Mouse (Mus musculus): Measurements from ENCODE around the gene Zfp819. TPM values are rescaled to one million over a fixed set of nuclear protein-coding genes. Genes with fewer than 3 reads are reported as not detected.

Gene Zfp819
- polyA plus RNA-seq, 1 experiment from 2014 or later: 0.24 TPM

DNA sequence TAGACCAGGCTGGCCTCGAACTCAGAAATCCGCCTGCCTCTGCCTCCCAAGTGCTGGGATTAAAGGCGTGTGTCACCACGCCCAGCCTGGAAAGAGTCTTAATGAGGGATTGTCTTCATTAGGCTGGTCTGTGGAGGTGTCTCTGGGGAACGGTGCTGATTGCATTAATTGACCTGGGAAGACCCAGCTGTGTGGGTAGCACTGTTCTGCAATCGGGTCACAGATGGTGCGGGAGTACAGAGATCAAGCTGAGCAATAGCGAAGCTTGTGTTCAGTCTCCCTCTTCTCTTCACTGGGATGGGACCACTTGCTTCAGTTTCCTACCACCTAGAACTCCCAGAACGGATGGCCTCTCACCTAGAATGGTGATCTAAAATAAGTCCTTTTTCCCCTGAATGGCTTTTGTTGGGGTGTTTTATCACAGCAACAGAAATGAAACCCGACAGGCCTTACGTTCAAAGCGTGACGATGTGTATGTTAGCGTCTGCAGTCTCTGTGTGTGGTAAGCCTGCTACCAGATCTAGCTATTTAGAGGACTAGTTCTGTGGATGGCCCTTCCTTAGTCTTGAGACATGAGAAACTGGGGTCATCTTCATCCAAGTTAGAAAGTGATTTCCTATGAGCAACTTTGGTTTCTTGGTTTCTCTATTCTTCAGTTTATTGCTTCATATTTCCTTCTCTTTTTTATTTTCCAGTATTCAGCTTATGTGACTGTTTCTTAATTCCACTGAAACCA lies 7.0 kb downstream of the Zfp819 start:
- no peak overlapping the region for H3K4me3 ChIP-seq
- ATAC-seq (ENCODE audit: low FRiP score, low read depth): no peak
- H3K4me2 ChIP-seq (replicated peaks): no peak overlapping the region
- H3K27me3 ChIP-seq: no peaks in the 10 kb centered on the region
- H3K9ac ChIP-seq (replicated peaks): no peak overlapping the region
- H3K36me3 ChIP-seq: no peaks in the 10 kb centered on the region
- no peaks in the 10 kb centered on the region for H3K4me1 ChIP-seq
- 89% methylated on average over 14 of the region's 14 CpGs for whole genome bisulfite sequencing
- no peak overlapping the region for H3K27ac ChIP-seq (replicated peaks)
- H3K9me3 ChIP-seq: no peaks in the 10 kb centered on the region

DNA sequence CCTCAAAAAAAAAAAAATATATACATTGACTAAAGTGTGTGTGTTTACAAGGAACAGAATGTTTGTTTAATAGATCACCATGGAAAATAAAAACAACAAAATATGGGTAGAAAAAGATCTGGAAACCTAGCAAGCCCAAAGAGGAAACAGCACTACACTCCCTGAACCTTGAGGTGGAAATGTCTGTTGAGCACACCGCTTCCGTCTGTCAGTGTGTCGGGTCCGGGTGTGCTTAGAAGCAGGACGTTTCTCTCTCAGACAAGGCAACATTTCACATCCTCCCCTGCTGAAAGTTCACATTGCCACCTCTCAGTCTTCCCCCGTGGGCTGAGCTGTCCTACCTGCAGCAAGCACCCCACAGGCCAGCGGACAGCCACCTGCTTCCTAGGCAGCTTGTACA lies 16.0 kb downstream of the Zfp819 start:
- Histone ChIP-seq H3K9ac (replicated peaks) (no peak overlapping the region), H3K27ac (replicated peaks) (no peak overlapping the region), H3K27me3 (no peaks in the 10 kb centered on the region), H3K4me1 (0 out of 2 replicates have a peak, but pooled peaks cover 6% of the 10 kb centered on the region), H3K4me3 (no peak overlapping the region), H3K36me3 (no peaks in the 10 kb centered on the region), H3K4me2 (replicated peaks) (no peak overlapping the region), H3K9me3 (no peaks in the 10 kb centered on the region)
- no peak for ATAC-seq (ENCODE audit: low FRiP score, low read depth)
- WGBS: 81% methylated on average over 7 of the region's 7 CpGs

DNA sequence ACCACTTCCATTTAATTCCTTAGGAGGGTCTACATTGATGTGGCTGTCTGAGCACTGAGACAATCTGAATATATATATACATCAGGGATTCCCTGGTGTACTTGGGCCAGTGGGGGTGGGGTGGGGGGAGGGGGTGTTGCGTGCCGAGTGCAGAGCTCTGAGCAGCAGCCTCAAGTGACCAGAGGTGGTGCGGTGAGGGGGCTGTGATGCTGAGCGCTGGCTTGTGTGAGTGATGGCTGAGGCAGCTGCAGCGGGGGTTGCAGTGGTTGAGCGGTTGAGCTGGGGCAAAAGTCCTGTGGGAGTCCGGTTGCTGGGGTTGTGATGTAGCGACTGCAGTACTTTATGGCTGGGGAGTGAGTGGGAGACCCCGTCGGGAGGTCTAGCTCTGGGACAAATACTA lies 16.9 kb downstream of the Zfp819 start:
- no peak overlapping the region for H3K27ac ChIP-seq (replicated peaks)
- peak; percentile 54; the same call in 1 of the 2 replicates for ATAC-seq (ENCODE audit: low FRiP score, low read depth)
- WGBS: 17% methylated on average over 10 of the region's 10 CpGs

DNA sequence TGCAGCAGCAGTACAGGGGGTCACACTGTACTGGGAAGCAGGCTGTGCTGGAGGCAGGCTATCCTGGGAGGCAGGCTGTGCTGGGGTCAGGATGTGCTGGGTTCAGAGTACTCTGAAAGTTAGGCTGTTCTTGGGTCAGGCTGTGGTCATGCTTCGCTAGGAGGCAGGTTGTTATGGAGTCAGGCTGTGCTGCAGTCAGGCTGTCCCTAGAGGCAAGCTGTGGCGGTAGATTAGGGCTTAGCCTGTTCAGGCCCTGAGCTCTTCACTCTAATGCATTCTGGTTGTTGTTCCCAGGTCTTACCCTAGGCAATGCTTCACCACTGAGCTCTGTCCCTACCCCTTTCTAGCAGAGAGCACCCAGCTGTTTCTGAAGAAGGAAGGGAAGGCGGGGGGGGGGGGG lies 18.1 kb downstream of the Zfp819 start:
- H3K27ac ChIP-seq (replicated peaks): no peak overlapping the region
- H3K27me3 ChIP-seq: no peaks in the 10 kb centered on the region
- 0 out of 2 replicates have a peak, but pooled peaks cover 6% of the 10 kb centered on the region for H3K4me1 ChIP-seq
- WGBS: 39% methylated on average over 3 of the region's 3 CpGs
- H3K9ac ChIP-seq (replicated peaks): no peak overlapping the region
- no peak overlapping the region for H3K4me3 ChIP-seq
- peak; percentile 60; the same call in 1 of the 2 replicates for ATAC-seq (ENCODE audit: low FRiP score, low read depth)
- H3K36me3 ChIP-seq: no peaks in the 10 kb centered on the region
- H3K4me2 ChIP-seq (replicated peaks): no peak overlapping the region
- no peaks in the 10 kb centered on the region for H3K9me3 ChIP-seq

More for the DNA sequence above, 16.9 kb downstream of the Zfp819 start:
- no peak overlapping the region for H3K4me3 ChIP-seq
- H3K4me2 ChIP-seq (replicated peaks): peak overlapping the region; percentile 32
- H3K36me3 ChIP-seq: no peaks in the 10 kb centered on the region
- H3K9me3 ChIP-seq: no peaks in the 10 kb centered on the region
- no peak overlapping the region for H3K9ac ChIP-seq (replicated peaks)
- H3K27me3 ChIP-seq: no peaks in the 10 kb centered on the region
- 0 out of 2 replicates have a peak, but pooled peaks cover 6% of the 10 kb centered on the region for H3K4me1 ChIP-seq

DNA sequence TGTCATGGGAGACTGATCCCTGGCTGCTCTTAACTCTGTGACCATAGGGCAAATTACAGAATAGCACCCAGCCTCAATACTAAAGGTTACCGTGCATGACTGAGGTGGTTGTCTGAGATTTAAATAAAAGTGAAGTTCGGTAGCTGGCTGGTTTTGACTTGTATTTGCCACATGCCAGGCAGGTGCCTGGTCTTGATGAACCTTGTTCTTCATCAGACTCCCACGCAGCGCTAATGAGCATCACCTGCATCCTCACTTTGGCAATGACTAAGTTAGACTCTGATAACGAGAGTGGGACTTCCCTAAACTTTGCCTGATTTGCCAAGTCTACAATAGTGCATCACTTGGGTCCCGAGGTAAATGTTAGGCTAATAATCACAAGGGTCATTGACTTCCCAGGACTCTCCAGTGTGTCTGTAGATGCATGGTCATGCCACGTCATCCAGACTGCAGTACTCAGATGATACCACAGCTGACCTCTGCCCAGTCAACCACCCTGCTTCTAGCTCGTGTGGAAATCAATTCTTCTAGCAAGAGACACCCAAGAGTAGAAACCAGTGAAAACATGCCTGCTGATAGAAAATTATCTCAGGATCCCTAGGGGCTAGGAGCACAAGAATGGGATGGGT lies 18.9 kb downstream of the Zfp819 start:
- Histone ChIP-seq H3K27me3 (no peaks in the 10 kb centered on the region), H3K9ac (replicated peaks) (no peak overlapping the region), H3K27ac (replicated peaks) (no peak overlapping the region), H3K9me3 (no peaks in the 10 kb centered on the region), H3K4me1 (0 out of 2 replicates have a peak, but pooled peaks cover 6% of the 10 kb centered on the region), H3K4me3 (no peak overlapping the region), H3K36me3 (no peaks in the 10 kb centered on the region), H3K4me2 (replicated peaks) (no peak overlapping the region)
- 85% methylated on average over 8 of the region's 8 CpGs for WGBS
- no peak for ATAC-seq (ENCODE audit: low FRiP score, low read depth)

DNA sequence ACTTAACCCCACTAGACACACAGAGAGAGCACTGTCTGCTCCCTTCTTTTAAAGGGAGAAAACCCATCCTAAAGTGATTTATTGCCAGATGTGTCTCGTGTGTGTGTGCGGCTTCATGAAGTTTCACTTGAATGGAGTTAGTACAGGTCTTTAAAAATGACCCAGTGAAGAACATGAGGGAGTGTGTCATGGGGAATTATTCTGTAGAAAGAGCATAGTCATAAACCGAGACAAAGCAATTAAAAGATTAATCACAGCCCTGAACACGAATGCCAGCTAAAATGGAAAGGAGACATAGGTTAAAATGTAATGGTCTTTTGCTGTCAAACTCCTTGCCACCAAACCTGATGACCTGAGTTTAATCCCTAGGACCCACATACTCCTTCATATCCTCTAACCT lies 27.0 kb downstream of the Zfp819 start:
- Histone ChIP-seq H3K4me3 (no peak overlapping the region), H3K27me3 (no peaks in the 10 kb centered on the region), H3K4me1 (no peaks in the 10 kb centered on the region), H3K9me3 (no peaks in the 10 kb centered on the region), H3K36me3 (no peaks in the 10 kb centered on the region), H3K9ac (replicated peaks) (no peak overlapping the region), H3K27ac (replicated peaks) (no peak overlapping the region), H3K4me2 (replicated peaks) (no peak overlapping the region)
- WGBS: 88% methylated on average over 4 of the region's 4 CpGs
- no peak for ATAC-seq (ENCODE audit: low FRiP score, low read depth)

DNA sequence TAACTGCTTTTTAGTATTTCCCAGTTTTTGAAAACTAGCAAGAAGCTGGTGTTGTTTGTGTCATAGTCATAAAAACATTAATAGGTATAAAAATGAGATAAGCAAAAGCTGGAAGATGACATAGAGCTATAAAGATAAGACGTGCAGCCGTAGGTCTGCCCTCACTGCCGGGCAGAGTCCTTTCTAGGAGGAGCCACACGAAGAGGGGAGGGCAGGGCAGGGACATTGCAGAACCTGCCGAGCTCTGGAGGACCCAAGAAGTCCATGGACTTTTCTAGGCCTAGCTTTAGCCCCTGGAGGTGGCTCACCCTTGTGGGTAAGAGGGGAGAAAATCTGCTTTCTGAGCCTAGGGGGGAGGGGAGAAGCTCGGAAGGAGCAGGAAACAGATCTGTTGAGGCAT lies 27.5 kb downstream of the Zfp819 start, which contains the start of gene Ceacam18:
Ceacam18 (plus strand) TSS at position 208 of the 400 bp plus-strand sequence.
- Histone ChIP-seq H3K4me1 (no peaks in the 10 kb centered on the region), H3K9me3 (no peaks in the 10 kb centered on the region), H3K36me3 (no peaks in the 10 kb centered on the region), H3K27me3 (no peaks in the 10 kb centered on the region), H3K27ac (replicated peaks) (no peak within 1 kb of the TSS), H3K4me2 (replicated peaks) (no peak within 1 kb of the TSS), H3K9ac (replicated peaks) (no peak within 1 kb of the TSS), H3K4me3 (no peak within 1 kb of the TSS)
- WGBS: 79% methylated on average over 6 of the region's 6 CpGs
- no peak for ATAC-seq (ENCODE audit: low FRiP score, low read depth)

DNA sequence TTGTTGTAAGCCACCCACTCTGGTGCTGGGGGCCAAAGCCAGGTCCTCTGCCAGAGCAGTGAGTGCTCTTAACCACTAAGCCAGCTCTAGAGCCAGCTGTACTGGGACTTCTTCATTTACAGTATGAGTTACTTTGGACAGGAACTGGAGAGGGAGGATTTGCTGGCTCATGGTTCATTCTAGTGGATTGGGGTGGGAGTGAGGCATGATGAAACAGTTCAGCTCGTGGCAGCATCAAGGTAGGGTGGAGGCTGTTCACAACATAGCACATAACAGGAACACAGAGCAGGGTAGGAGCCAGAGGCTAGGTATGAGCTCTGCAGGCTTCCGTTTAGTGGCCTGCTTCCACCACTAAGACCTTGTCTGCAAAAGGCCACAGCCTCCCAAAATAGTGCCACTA lies 29.2 kb downstream of the Zfp819 start:
- 75% methylated on average over 2 of the region's 2 CpGs for WGBS
- no peaks in the 10 kb centered on the region for H3K9me3 ChIP-seq
- H3K4me2 ChIP-seq (replicated peaks): no peak overlapping the region
- no peaks in the 10 kb centered on the region for H3K27me3 ChIP-seq
- H3K27ac ChIP-seq (replicated peaks): no peak overlapping the region
- H3K9ac ChIP-seq (replicated peaks): no peak overlapping the region
- no peak overlapping the region for H3K4me3 ChIP-seq
- H3K4me1 ChIP-seq: no peaks in the 10 kb centered on the region
- ATAC-seq (ENCODE audit: low FRiP score, low read depth): no peak
- no peaks in the 10 kb centered on the region for H3K36me3 ChIP-seq

DNA sequence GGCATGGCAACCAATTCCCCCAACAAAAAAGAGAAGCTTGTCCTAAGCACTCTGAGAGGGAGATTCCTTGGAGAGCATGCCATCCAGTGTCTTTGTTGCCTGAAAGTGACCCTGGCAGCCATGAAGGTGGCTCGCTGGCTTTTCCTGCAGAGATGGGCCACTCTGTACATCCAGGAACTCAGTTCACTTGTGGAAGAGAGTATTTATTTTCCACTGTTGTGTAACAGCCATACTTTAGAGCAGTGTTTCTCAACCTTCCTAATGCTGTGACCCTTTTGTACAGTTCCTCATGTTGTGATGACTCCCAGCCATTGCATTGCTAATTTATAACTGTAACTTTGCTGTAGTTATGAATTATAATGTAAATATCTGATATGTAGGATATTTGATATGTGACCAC lies 30.1 kb downstream of the Zfp819 start:
- Histone ChIP-seq H3K4me3 (no peak overlapping the region), H3K9me3 (no peaks in the 10 kb centered on the region), H3K4me2 (replicated peaks) (no peak overlapping the region), H3K4me1 (no peaks in the 10 kb centered on the region), H3K9ac (replicated peaks) (no peak overlapping the region), H3K36me3 (no peaks in the 10 kb centered on the region), H3K27me3 (no peaks in the 10 kb centered on the region), H3K27ac (replicated peaks) (no peak overlapping the region)
- ATAC-seq (ENCODE audit: low FRiP score, low read depth): no peak
- 57% methylated on average over 1 of the region's 1 CpGs for WGBS

DNA sequence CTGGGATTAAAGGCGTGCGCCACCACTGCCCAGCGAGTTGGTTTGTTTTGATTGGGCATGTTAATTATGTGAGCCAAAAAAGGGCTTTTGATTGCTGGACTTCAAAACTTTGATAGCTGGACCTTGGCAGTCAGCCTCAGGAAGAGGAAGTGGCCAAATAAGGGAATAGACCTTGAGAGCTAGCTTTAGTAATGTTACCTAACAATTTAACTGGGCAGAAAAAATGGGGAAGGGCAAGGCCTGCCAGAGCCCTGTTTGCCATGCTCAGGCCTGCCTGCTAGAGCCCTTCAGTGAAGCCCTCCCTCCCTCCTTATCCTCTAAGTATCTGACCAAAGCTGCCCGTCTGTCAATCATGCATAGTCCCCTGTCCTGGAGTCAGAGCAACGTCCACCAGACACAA lies 35.6 kb downstream of the Zfp819 start:
- no peaks in the 10 kb centered on the region for H3K9me3 ChIP-seq
- 82% methylated on average over 5 of the region's 5 CpGs for WGBS
- no peaks in the 10 kb centered on the region for H3K36me3 ChIP-seq
- no peak overlapping the region for H3K4me2 ChIP-seq (replicated peaks)
- H3K4me3 ChIP-seq: no peak overlapping the region
- no peak overlapping the region for H3K9ac ChIP-seq (replicated peaks)
- ATAC-seq (ENCODE audit: low FRiP score, low read depth): no peak
- H3K27ac ChIP-seq (replicated peaks): no peak overlapping the region
- no peaks in the 10 kb centered on the region for H3K4me1 ChIP-seq
- no peaks in the 10 kb centered on the region for H3K27me3 ChIP-seq

DNA sequence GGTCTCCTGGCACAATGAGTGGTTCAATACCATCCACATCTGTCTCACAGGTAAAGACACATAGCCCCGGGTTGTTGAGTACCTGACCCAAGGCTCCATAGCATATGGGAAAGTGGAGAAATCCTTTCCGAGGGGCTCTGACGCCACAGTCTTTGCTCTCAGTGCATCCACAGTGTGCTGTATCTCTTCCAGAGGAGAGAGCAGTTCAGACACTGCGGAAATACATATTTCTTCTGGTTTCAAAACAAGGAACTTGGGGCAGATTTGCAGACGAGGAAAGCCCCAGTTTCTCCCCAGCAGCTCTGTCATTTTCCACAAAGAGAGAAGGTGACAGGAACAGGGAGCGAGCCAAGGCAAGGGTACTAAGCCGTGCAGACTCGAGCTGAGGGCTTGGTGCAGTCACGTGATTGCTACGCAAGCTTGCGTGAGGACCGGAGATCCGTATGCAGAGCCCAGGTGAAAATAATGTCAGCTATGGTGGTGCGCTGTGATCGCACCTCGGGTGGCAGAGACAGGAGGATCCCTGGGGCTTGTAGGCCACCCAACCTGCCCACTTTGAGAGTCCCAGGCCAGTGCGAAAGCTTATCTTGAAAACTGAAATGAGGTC lies 36.2 kb downstream of the Zfp819 start:
- Histone ChIP-seq H3K27me3 (no peaks in the 10 kb centered on the region), H3K9me3 (no peaks in the 10 kb centered on the region), H3K4me1 (no peaks in the 10 kb centered on the region), H3K4me2 (replicated peaks) (no peak overlapping the region), H3K9ac (replicated peaks) (no peak overlapping the region), H3K4me3 (no peak overlapping the region), H3K36me3 (no peaks in the 10 kb centered on the region), H3K27ac (replicated peaks) (no peak overlapping the region)
- 86% methylated on average over 17 of the region's 17 CpGs for WGBS
- ATAC-seq (ENCODE audit: low FRiP score, low read depth): no peak

DNA sequence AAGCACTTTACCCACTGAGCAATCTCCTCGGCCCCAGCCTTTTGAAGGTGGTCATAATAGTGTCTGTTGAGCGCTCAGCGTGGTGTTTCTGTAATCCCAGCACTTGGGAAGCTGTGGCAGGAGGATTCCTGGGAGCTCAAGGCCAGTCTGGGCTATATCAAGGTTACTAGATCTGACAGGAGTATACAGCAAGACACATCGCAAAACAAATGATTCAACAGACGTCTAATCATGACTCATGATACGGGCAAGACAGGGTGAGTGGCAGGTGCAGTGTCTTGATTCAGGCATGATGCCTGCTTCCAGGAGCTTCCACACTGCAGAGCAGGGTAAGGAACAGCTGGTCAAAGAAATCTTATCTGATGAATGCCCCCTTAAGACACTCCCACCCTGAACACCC lies 45.7 kb downstream of the Zfp819 start:
- Histone ChIP-seq H3K9ac (replicated peaks) (no peak overlapping the region), H3K4me1 (no peaks in the 10 kb centered on the region), H3K4me2 (replicated peaks) (no peak overlapping the region), H3K27me3 (no peaks in the 10 kb centered on the region), H3K9me3 (no peaks in the 10 kb centered on the region), H3K4me3 (no peak overlapping the region), H3K27ac (replicated peaks) (no peak overlapping the region), H3K36me3 (no peaks in the 10 kb centered on the region)
- no peak for ATAC-seq (ENCODE audit: low FRiP score, low read depth)
- WGBS: 87% methylated on average over 6 of the region's 6 CpGs

Measured in midbrain, embryonic 12.5 days (tissue).